Mouse (Mus musculus) spleen, adult 2 months (tissue): ENCODE measurements around the gene Ackr4. TPM values are rescaled to one million over a fixed set of nuclear protein-coding genes. Genes with fewer than 3 reads are reported as not detected.

Experiments used
- DNase-seq, 2 experiments: peaks; one replicate each; pipeline versions ENCODE4 v3.0.0 to v3.0.0-alpha.2; 2012 to 2021; ENCODE audit warnings: low spot score in 2 of 2, low read depth in 1 of 2
- H3K27ac ChIP-seq: fragments of 200-500 bp; 2 replicates; pipeline ENCODE4 v1.5.1; 2012; ENCODE audit warnings: low read length, inconsistent platforms; ENCODE audit not compliant: insufficient read depth
- H3K27me3 ChIP-seq: fragments of 200-500 bp; 2 replicates; pipeline ENCODE4 v1.6.1; 2012; ENCODE audit warnings: mild to moderate bottlenecking, moderate library complexity, low read length, inconsistent platforms; ENCODE audit not compliant: control insufficient read depth, insufficient read depth
- H3K36me3 ChIP-seq: fragments of 200-500 bp; 2 replicates; pipeline ENCODE4 v1.6.1; 2012; ENCODE audit warnings: mild to moderate bottlenecking, low read length, inconsistent platforms; ENCODE audit not compliant: control insufficient read depth, insufficient read depth
- H3K4me1 ChIP-seq: fragments of 200-500 bp; 2 replicates; pipeline ENCODE4 v1.6.1; 2011; ENCODE audit warnings: inconsistent platforms; ENCODE audit not compliant: control insufficient read depth, insufficient read depth, insufficient read length
- H3K4me3 ChIP-seq: fragments of 200-500 bp; 2 replicates; pipeline ENCODE4 v1.5.1; 2011; ENCODE audit warnings: mild to moderate bottlenecking, inconsistent platforms; ENCODE audit not compliant: insufficient read depth, insufficient read length; ENCODE audit errors: extremely low read depth
- CTCF ChIP-seq: fragments of 200-500 bp; IDR thresholded peaks from 2 replicates; pipeline ENCODE4 v1.5.1; 2011; ENCODE audit warnings: mild to moderate bottlenecking, inconsistent platforms; ENCODE audit not compliant: insufficient read depth, insufficient read length, insufficient replicate concordance; ENCODE audit errors: extremely low read depth
- POLR2A ChIP-seq: fragments of 200-500 bp; IDR thresholded peaks from 2 replicates; pipeline ENCODE4 v1.6.1; 2011; ENCODE audit warnings: low read depth, low read length, inconsistent platforms
- WGBS: fragments of 180-500 bp; shearing (Covaris S2); methylation state at CpG from one replicate; pipeline ENCODE4 v1.1.7; 2018; 5-methylcytosine and 5-hydroxymethylcytosine counted together
- polyA plus RNA-seq: library from polyadenylated mRNA; depleted of rRNA; stranded (reverse); fragments of >200 nt; gene quantifications from 2 replicates; pipeline ENCODE4 v1.2.3, GENCODE M21; 2012; rRNA removed

The Ackr4 gene
- polyA plus RNA-seq, result 1.4 and 1.6 TPM in 2 replicates

DNA sequence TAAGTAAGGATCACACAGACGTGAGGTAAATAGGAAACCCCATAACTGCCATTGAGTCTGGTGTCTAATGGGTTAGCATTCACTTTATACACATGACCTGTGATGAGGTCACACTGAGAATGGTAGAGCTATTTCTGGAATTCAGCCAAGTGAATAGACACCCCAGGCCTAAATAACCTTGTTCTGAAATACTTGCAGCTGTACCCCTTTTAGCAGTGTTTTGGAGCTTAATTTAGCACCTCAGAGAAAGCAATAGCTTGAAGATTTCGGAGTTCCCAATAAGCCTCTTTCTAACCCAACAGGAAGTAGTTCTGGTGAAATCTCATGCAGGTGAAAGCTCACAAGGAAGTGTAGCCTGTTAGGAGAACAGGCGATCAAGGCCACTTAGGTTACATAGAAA, at the start of gene Ackr4:
Gene Ackr4 (minus strand): TSS at position 101 of the 400 bp plus-strand sequence.
- WGBS, result 84% methylated on average over 3 of the region's 3 CpGs
- Histone ChIP-seq H3K4me1 (no peaks in the 10 kb centered on the region), H3K27ac (no peak within 1 kb of the TSS), H3K36me3 (no peaks in the 10 kb centered on the region), H3K4me3 (no peak within 1 kb of the TSS), H3K27me3 (no peaks in the 10 kb centered on the region)
- no peak for DNase-seq
- no peak for TF ChIP-seq POLR2A
- TF ChIP-seq CTCF, result no peak

DNA sequence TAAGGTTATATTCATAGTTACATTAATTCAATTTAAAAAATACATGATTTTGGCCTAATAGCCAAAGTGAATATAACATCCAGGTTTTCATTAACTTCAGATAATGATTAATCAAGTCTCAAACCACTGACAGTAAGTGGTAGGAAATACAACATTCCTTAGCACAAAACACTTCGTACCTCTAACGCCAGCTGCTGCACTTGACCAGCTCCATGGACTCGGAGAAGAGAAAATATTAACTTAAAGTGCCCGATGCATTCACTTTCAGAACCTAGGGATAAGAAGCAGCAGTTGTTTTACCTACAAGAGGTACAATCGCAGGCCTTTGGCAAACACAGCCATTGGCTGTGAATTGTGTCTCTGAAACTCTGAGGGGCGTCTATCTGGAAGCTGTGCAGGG, 45.6 kb upstream of the Ackr4 start:
- TF ChIP-seq POLR2A (no peak), CTCF (no peak)

DNA sequence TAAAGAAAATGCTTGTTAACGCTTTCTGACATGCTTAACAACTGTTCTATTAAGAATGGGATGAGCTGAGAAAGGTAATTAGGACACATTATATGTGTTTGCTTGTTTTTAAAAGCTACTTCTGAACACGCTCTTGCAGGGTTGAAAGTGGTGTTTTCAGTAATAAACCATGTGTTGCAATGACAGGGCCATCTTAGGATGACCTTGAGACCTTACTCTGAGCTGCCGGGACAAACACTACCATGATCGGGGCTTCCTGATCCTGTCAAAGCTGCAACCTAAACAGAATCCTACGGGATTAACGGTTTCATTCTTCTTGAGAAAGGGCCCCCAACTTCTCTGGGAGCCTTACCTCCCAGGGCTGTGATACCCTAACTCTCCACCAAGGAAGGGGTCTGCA, 44.9 kb upstream of the Ackr4 start:
- 94% methylated on average over 6 of the region's 6 CpGs for WGBS
- DNase-seq, result no peak

More for the DNA sequence above, 45.6 kb upstream of the Ackr4 start:
- no peak overlapping the region for H3K4me3 ChIP-seq
- no peak overlapping the region for H3K27ac ChIP-seq
- H3K4me1 ChIP-seq, result no peaks in the 10 kb centered on the region
- no peaks in the 10 kb centered on the region for H3K27me3 ChIP-seq
- peaks cover 46% of the 10 kb centered on the region for H3K36me3 ChIP-seq
- WGBS, result 95% methylated on average over 6 of the region's 6 CpGs
- DNase-seq, result no peak

DNA sequence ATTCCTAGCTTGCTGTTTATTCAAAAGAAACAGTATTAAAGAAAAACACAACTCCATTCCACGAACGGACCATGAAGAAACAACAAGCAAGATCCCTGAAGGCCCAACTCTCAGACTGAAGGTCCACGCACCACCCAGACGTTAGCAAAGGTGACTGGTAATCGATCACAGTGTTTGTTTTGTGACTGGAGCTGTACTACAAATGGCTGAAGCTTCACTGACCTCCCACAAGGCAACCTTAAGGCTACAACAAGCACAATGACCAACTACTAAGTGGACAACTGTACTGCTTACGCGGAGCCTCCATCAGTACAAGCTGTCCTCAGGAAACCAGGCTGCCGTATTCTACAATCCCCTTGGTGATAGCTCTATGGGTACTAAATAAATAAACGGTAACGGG, 43.3 kb upstream of the Ackr4 start:
- no peaks in the 10 kb centered on the region for H3K27me3 ChIP-seq
- H3K4me1 ChIP-seq, result no peaks in the 10 kb centered on the region
- peaks cover 39% of the 10 kb centered on the region for H3K36me3 ChIP-seq
- H3K4me3 ChIP-seq, result no peak overlapping the region
- no peak for DNase-seq
- TF ChIP-seq CTCF (no peak), POLR2A (no peak)
- 97% methylated on average over 10 of the region's 10 CpGs for WGBS
- H3K27ac ChIP-seq, result no peak overlapping the region

More for the DNA sequence above, 44.9 kb upstream of the Ackr4 start:
- Histone ChIP-seq H3K36me3 (peaks cover 42% of the 10 kb centered on the region), H3K4me1 (no peaks in the 10 kb centered on the region), H3K27me3 (no peaks in the 10 kb centered on the region), H3K27ac (no peak overlapping the region), H3K4me3 (no peak overlapping the region)
- TF ChIP-seq CTCF (no peak), POLR2A (no peak)

DNA sequence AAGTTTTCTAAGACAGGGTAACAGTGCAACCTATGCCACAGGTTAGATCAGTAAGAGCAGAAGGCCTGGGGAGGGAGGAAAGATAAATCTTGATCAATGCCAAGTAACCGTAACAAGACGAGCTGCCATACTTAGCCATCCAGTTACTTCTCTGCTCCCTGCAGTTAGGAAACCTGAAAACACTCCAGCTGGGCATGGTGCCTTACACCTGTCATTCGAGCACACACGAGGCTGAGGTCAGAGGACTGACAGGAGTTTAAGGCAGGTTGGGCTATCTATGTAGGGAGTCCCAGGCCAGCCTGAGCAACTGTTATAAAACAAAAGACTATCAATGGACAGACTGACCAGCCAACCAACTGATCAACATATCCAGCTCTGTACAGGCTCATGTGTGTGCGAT, 39.2 kb upstream of the Ackr4 start:
- no peak overlapping the region for H3K4me3 ChIP-seq
- TF ChIP-seq CTCF, result no peak
- no peak for TF ChIP-seq POLR2A
- 94% methylated on average over 5 of the region's 5 CpGs for WGBS
- no peak overlapping the region for H3K27ac ChIP-seq
- H3K4me1 ChIP-seq, result no peaks in the 10 kb centered on the region
- H3K27me3 ChIP-seq, result no peaks in the 10 kb centered on the region
- no peak for DNase-seq
- peaks cover 55% of the 10 kb centered on the region for H3K36me3 ChIP-seq

DNA sequence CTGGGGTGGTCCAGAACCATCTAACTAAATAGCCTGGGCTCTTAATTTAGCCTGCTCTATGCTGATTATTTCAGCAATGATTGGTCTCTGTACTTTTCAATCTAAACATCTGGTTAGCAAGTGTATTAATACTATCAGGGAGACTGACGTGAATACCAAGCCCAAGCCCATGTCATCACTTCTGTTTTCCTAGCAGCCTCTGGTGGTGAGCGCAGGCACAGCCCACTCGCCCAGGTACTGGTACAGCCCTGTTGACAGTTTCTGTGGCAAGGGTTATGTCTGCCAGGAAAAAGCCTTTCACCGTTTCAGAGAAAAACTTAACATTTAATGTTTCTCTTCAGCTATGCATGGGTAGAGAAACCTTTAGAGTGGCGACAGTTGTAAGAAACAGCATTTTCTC, 37.5 kb upstream of the Ackr4 start:
- Histone ChIP-seq H3K27ac (no peak overlapping the region), H3K27me3 (no peaks in the 10 kb centered on the region), H3K4me3 (no peak overlapping the region), H3K4me1 (no peaks in the 10 kb centered on the region), H3K36me3 (peaks cover 60% of the 10 kb centered on the region)
- 95% methylated on average over 5 of the region's 5 CpGs for WGBS
- TF ChIP-seq CTCF (no peak), POLR2A (no peak)
- DNase-seq, result no peak

DNA sequence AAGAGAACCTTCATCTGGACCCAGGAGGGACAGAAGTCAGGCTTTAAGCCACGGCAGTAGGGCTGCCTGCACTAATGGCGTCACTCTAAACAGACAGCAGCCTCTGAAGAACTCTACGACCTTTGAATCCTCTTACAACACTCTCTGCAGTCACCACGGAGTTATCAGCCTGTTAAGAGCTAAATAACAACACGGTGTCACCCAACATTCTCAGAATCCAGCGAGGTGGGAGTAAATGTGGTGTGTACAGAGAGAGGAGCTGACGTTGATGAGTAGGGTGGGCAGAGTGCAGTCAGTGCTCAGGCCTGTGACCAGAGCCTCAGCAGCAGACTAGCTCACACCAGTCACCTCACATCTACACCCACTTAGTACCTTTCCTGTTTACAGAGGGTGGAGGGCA, 34.4 kb upstream of the Ackr4 start:
- 90% methylated on average over 7 of the region's 7 CpGs for WGBS
- DNase-seq, result no peak
- TF ChIP-seq POLR2A, result no peak
- no peak for TF ChIP-seq CTCF
- Histone ChIP-seq H3K27ac (no peak overlapping the region), H3K36me3 (peaks cover 70% of the 10 kb centered on the region), H3K4me3 (no peak overlapping the region), H3K27me3 (no peaks in the 10 kb centered on the region), H3K4me1 (no peaks in the 10 kb centered on the region)

DNA sequence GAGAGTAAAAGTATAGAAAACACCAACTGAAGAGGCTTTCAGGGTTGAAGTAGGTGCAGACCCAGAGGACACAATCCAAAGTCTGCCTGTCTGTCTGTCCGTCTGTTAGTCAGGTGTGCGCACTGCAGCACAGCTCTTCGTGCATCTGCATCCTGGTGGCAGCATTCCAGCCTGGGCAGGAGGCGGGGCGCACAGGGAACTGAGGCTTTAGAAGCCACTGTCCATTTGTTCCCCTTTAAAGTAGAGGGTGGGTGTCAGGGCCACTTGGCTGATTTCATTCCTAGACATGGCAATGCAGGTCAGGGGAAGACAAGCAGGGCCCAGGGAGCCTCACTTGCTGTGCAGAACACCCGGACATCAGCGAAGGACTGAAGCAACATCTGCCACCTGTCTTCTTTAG, 30.6 kb upstream of the Ackr4 start:
- no peaks in the 10 kb centered on the region for H3K4me1 ChIP-seq
- 94% methylated on average over 7 of the region's 7 CpGs for WGBS
- no peak for TF ChIP-seq CTCF
- no peak for TF ChIP-seq POLR2A
- H3K27ac ChIP-seq, result no peak overlapping the region
- H3K4me3 ChIP-seq, result no peak overlapping the region
- no peak for DNase-seq
- H3K36me3 ChIP-seq, result peaks cover 61% of the 10 kb centered on the region
- H3K27me3 ChIP-seq, result no peaks in the 10 kb centered on the region
